Mouse (Mus musculus): ENCODE results near the gene Hmgxb4. TPM values are rescaled to one million over a fixed set of nuclear protein-coding genes. Genes with fewer than 3 reads are reported as not detected.

Gene Hmgxb4
- total RNA-seq, 1 experiment from 2014 or later = 29.7 TPM

GRCm38 (mm10) chr8:75013964-75014363 lies 20.8 kb downstream of the Hmgxb4 start:
- ATAC-seq (replicated peaks; ENCODE audit: insufficient number of reproducible peaks, low FRiP score, low TSS enrichment, poor library complexity, severe bottlenecking) = no peak

GRCm38 (mm10) chr8:75015981-75016380 lies 22.8 kb downstream of the Hmgxb4 start:
- no peak for ATAC-seq (replicated peaks; ENCODE audit: insufficient number of reproducible peaks, low FRiP score, low TSS enrichment, poor library complexity, severe bottlenecking)

GRCm38 (mm10) chr8:75016422-75016821 lies 23.3 kb downstream of the Hmgxb4 start:
- no peak for ATAC-seq (replicated peaks; ENCODE audit: insufficient number of reproducible peaks, low FRiP score, low TSS enrichment, poor library complexity, severe bottlenecking)

- ATAC-seq (replicated peaks; ENCODE audit: insufficient number of reproducible peaks, low FRiP score, low TSS enrichment, poor library complexity, severe bottlenecking) = no peak
These were observed 25.3 kb downstream of the Hmgxb4 start for GRCm38 (mm10) chr8:75018274-75018972.

GRCm38 (mm10) chr8:75023660-75024316 lies 30.6 kb downstream of the Hmgxb4 start:
- ATAC-seq (replicated peaks; ENCODE audit: insufficient number of reproducible peaks, low FRiP score, low TSS enrichment, poor library complexity, severe bottlenecking) = 0 out of 2 replicates have a peak, but pooled peaks have one; percentile 31

GRCm38 (mm10) chr8:75025809-75026208 lies 32.7 kb downstream of the Hmgxb4 start:
- ATAC-seq (replicated peaks; ENCODE audit: insufficient number of reproducible peaks, low FRiP score, low TSS enrichment, poor library complexity, severe bottlenecking) = no peak

GRCm38 (mm10) chr8:75030453-75031024 lies 37.4 kb downstream of the Hmgxb4 start:
- ATAC-seq (replicated peaks; ENCODE audit: insufficient number of reproducible peaks, low FRiP score, low TSS enrichment, poor library complexity, severe bottlenecking) = no peak

GRCm38 (mm10) chr8:75032961-75033360 lies 39.8 kb downstream of the Hmgxb4 start:
- ATAC-seq (replicated peaks; ENCODE audit: insufficient number of reproducible peaks, low FRiP score, low TSS enrichment, poor library complexity, severe bottlenecking) = peak; percentile 4; the same call in 1 of the 2 replicates

GRCm38 (mm10) chr8:75033511-75034243 lies 40.5 kb downstream of the Hmgxb4 start, which contains the start of gene Tom1:
Tom1 (plus strand) TSS chr8:75033705.
- peak; percentile 95 for ATAC-seq (replicated peaks; ENCODE audit: insufficient number of reproducible peaks, low FRiP score, low TSS enrichment, poor library complexity, severe bottlenecking)

GRCm38 (mm10) chr8:75034285-75034684 lies 41.1 kb downstream of the Hmgxb4 start:
- peak; percentile 4; the same call in 1 of the 2 replicates for ATAC-seq (replicated peaks; ENCODE audit: insufficient number of reproducible peaks, low FRiP score, low TSS enrichment, poor library complexity, severe bottlenecking)

- ATAC-seq (replicated peaks; ENCODE audit: insufficient number of reproducible peaks, low FRiP score, low TSS enrichment, poor library complexity, severe bottlenecking) = no peak
These were observed 42.5 kb downstream of the Hmgxb4 start for GRCm38 (mm10) chr8:75035640-75036039.

- ATAC-seq (replicated peaks; ENCODE audit: insufficient number of reproducible peaks, low FRiP score, low TSS enrichment, poor library complexity, severe bottlenecking) = no peak
These were observed 45.3 kb downstream of the Hmgxb4 start for GRCm38 (mm10) chr8:75038497-75038896.

- ATAC-seq (replicated peaks; ENCODE audit: insufficient number of reproducible peaks, low FRiP score, low TSS enrichment, poor library complexity, severe bottlenecking) = peak; percentile 73
These were observed 46.6 kb downstream of the Hmgxb4 start for GRCm38 (mm10) chr8:75039754-75040153.

- ATAC-seq (replicated peaks; ENCODE audit: insufficient number of reproducible peaks, low FRiP score, low TSS enrichment, poor library complexity, severe bottlenecking) = no peak
These were observed 49.0 kb downstream of the Hmgxb4 start for GRCm38 (mm10) chr8:75042171-75042570.

GRCm38 (mm10) chr8:75042974-75043373 lies 49.8 kb downstream of the Hmgxb4 start:
- peak; percentile 42; the same call in 1 of the 2 replicates for ATAC-seq (replicated peaks; ENCODE audit: insufficient number of reproducible peaks, low FRiP score, low TSS enrichment, poor library complexity, severe bottlenecking)

GRCm38 (mm10) chr8:75046303-75046702 lies 53.1 kb downstream of the Hmgxb4 start:
- no peak for ATAC-seq (replicated peaks; ENCODE audit: insufficient number of reproducible peaks, low FRiP score, low TSS enrichment, poor library complexity, severe bottlenecking)

GRCm38 (mm10) chr8:75047784-75048183 lies 54.6 kb downstream of the Hmgxb4 start:
- no peak for ATAC-seq (replicated peaks; ENCODE audit: insufficient number of reproducible peaks, low FRiP score, low TSS enrichment, poor library complexity, severe bottlenecking)

- ATAC-seq (replicated peaks; ENCODE audit: insufficient number of reproducible peaks, low FRiP score, low TSS enrichment, poor library complexity, severe bottlenecking) = no peak
These were observed 60.2 kb downstream of the Hmgxb4 start for GRCm38 (mm10) chr8:75053342-75053741.

- 0 out of 2 replicates have a peak, but pooled peaks have one; percentile 15 for ATAC-seq (replicated peaks; ENCODE audit: insufficient number of reproducible peaks, low FRiP score, low TSS enrichment, poor library complexity, severe bottlenecking)
These were observed 62.5 kb downstream of the Hmgxb4 start for GRCm38 (mm10) chr8:75055673-75056072.

All from monocyte, adult 5-6 weeks (primary cell).